Mouse (Mus musculus) spleen, adult 2 months (tissue): ENCODE measurements around the gene Gpr156.

Experiments used
- CTCF ChIP-seq: fragments of 200-500 bp; IDR thresholded peaks from 2 replicates; pipeline ENCODE4 v1.5.1; 2011; ENCODE audit warnings: mild to moderate bottlenecking, inconsistent platforms; ENCODE audit not compliant: insufficient read depth, insufficient read length, insufficient replicate concordance; ENCODE audit errors: extremely low read depth
- POLR2A ChIP-seq: fragments of 200-500 bp; IDR thresholded peaks from 2 replicates; pipeline ENCODE4 v1.6.1; 2011; ENCODE audit warnings: low read depth, low read length, inconsistent platforms

DNA sequence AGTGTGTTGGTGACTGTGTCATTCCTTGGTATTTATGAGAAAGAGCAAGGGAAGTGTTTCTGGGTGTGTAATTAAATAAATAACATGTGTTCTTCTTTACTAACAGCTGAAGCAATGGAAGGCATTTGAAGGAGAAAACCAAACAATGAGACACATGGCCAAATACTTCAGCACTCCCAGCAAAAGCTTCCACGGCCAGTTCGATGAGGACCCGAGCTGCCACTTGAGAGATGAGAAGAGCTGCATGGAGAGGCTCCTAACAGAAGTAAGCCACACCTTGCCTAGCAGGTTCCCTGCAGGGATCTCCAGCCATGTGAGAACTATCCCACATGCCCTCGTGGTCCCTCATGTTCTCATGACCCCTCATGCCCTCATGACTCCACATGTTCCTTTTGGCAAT lies 81.5 kb downstream of the Gpr156 start:
- no peak for TF ChIP-seq CTCF
- no peak for TF ChIP-seq POLR2A
